Mouse (Mus musculus): ENCODE data around the gene Esrrg. TPM values are rescaled to one million over a fixed set of nuclear protein-coding genes. Genes with fewer than 3 reads are reported as not detected.

Esrrg gene
- polyA plus RNA-seq, 1 experiment from 2014 or later = 1.8 TPM

DNA sequence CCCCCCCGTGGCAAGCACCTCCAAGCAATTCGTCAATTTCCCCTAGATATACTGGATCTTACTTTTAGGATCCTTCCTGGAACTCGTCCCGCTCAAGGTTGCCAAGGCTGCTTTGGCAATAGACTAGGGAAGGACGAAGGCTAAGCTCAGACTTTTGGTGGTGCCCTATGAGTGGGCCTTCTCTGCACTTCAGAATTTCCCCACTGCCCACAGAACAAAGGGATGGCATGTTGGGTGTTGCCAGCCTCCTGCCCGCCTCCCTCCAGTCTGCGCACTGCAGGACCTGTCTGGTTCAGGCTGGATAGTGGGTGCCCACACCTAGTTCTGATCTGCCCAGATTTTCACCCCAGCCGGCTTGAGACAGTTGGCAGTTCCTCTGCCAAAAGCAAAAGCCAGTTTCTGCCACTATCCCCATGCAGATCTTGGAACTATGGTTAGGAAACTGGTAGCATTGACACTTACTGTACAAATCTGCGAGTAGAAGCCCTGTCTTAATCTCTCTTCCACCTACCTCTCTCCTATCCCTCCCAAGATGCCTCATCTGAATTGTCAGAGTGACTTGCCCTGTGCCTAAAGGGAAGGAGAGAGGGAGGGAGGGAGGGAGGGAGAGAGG, 1.9 kb downstream of the Esrrg start:
- no peaks in the 10 kb centered on the region for H3K4me1 ChIP-seq (ENCODE audit: insufficient read depth)
- no peak for ATAC-seq (ENCODE audit: insufficient read depth)
- H3K36me3 ChIP-seq (ENCODE audit: insufficient read depth) = no peaks in the 10 kb centered on the region
- WGBS = 34% methylated on average over 9 of the region's 9 CpGs
- H3K4me3 ChIP-seq (ENCODE audit: low read depth, low read length) = no peak overlapping the region
- peak overlapping the region; percentile 94; the same call in 1 of the 2 replicates for H3K4me2 ChIP-seq
- DNase-seq = no peak
- H3K9ac ChIP-seq = no peak overlapping the region
- H3K27me3 ChIP-seq (ENCODE audit: insufficient read depth, low read length) = peaks cover 61% of the 10 kb centered on the region
- no peak overlapping the region for H3K27ac ChIP-seq (ENCODE audit: low read depth)
- no peak for TF ChIP-seq CTCF (IDR thresholded peaks at IDR 0.05; ENCODE audit: low read depth)
- H3K9me3 ChIP-seq (ENCODE audit: low read depth, low read length) = no peaks in the 10 kb centered on the region

DNA sequence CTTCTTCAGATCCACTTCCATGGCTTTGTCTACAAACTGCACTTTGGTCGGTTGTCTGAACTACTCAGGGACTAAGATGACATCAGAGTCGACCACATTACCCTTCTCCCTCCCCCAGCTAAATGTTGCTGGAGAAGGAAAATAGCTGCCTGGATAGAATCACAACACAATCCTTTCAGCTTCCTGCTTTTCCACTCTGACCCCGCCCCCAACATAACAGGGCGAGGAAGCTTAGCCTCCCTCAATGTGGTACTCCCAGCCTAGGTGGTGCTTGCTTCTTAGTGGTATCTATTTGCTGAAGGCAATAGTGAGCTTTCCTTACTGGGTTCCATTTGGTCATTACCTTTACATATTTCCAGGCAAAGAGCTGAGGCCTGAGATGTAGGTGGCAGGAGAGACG, 3.3 kb downstream of the Esrrg start:
- H3K4me1 ChIP-seq (ENCODE audit: insufficient read depth) = no peaks in the 10 kb centered on the region
- H3K27ac ChIP-seq (ENCODE audit: low read depth) = no peak overlapping the region
- WGBS = 28% methylated on average over 5 of the region's 5 CpGs

DNA sequence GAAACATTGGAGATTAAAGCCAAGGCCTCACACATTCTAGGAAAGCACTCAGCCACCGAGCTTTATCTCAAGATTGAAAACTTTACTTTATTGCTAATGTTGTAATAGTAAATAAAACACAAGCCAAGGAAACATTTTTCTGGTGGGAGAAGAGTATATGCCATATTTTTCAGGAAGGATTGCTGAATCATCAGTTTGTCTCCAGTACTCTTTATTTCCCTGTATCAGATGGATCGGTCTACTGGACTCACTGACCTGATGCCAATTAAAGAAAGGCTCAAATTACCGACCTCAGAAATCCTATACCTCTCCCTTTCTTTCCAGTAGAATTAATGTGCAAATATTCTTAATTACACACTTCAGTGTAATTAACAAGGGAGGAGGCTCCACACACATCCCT, 4.7 kb downstream of the Esrrg start:
- DNase-seq (no peak), ATAC-seq (ENCODE audit: insufficient read depth) (no peak)
- Histone ChIP-seq H3K36me3 (ENCODE audit: insufficient read depth) (no peaks in the 10 kb centered on the region), H3K27me3 (ENCODE audit: insufficient read depth, low read length) (peaks cover 33% of the 10 kb centered on the region), H3K27ac (ENCODE audit: low read depth) (no peak overlapping the region), H3K4me2 (no peak overlapping the region), H3K9me3 (ENCODE audit: low read depth, low read length) (no peaks in the 10 kb centered on the region), H3K4me1 (ENCODE audit: insufficient read depth) (no peaks in the 10 kb centered on the region), H3K9ac (no peak overlapping the region), H3K4me3 (ENCODE audit: low read depth, low read length) (no peak overlapping the region)
- 52% methylated on average over 3 of the region's 3 CpGs for WGBS
- no peak for TF ChIP-seq CTCF (IDR thresholded peaks at IDR 0.05; ENCODE audit: low read depth)

More for the DNA sequence above, 3.3 kb downstream of the Esrrg start:
- H3K9me3 ChIP-seq (ENCODE audit: low read depth, low read length) = no peaks in the 10 kb centered on the region
- TF ChIP-seq CTCF (IDR thresholded peaks at IDR 0.05; ENCODE audit: low read depth) = no peak
- H3K36me3 ChIP-seq (ENCODE audit: insufficient read depth) = no peaks in the 10 kb centered on the region
- DNase-seq (peak; percentile 23), ATAC-seq (ENCODE audit: insufficient read depth) (no peak)
- no peak overlapping the region for H3K4me2 ChIP-seq
- peaks cover 46% of the 10 kb centered on the region for H3K27me3 ChIP-seq (ENCODE audit: insufficient read depth, low read length)
- H3K4me3 ChIP-seq (ENCODE audit: low read depth, low read length) = no peak overlapping the region
- H3K9ac ChIP-seq = no peak overlapping the region

DNA sequence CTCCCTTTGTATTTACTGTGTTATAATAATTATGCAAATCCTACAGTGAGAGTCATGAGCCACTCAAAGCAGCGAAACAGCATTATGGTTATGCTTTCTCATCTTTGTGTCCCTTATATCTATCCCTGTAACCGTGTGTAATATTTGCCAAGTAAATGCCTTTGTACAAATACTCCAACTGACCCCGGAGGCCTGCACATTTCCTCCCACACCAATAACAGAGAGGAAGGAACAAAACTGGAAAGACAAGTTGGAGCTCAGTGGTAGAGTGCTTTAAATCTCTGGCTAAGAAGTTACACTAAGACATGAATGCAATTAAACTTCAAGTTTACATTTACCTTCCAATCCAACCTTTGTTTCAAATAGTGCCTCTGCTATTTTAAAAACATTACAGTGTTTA, 15.4 kb downstream of the Esrrg start:
- Histone ChIP-seq H3K36me3 (ENCODE audit: insufficient read depth) (no peaks in the 10 kb centered on the region), H3K27me3 (ENCODE audit: insufficient read depth, low read length) (no peaks in the 10 kb centered on the region), H3K27ac (ENCODE audit: low read depth) (0 out of 2 replicates have a peak overlapping the region, but pooled peaks have one; percentile 32), H3K4me3 (ENCODE audit: low read depth, low read length) (no peak overlapping the region), H3K4me2 (no peak overlapping the region), H3K4me1 (ENCODE audit: insufficient read depth) (no peaks in the 10 kb centered on the region), H3K9me3 (ENCODE audit: low read depth, low read length) (no peaks in the 10 kb centered on the region), H3K9ac (no peak overlapping the region)
- DNase-seq = peak; percentile 46
- TF ChIP-seq CTCF (IDR thresholded peaks at IDR 0.05; ENCODE audit: low read depth) = no peak
- ATAC-seq (ENCODE audit: insufficient read depth) = peak; percentile 56; the same call in 1 of the 2 replicates
- 36% methylated on average over 3 of the region's 3 CpGs for WGBS

DNA sequence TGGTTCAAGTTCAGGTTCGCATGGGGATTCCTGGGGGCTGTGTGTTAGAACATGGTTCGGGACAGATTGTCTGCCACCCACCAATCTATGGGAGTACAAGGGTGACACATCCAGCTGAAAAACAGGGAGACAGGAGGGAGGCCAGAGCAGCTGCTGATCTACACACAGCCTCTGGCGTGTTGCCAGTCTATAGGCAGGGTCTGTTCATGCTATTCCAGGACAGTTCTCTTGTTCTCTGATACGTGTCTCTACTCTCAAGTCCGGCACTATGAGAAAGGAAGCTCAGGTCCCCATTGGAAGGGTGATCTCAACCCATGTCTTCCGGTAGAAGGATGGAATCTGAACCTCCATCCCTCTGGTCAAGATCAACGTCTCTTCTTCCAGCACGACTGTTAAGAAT, 21.8 kb downstream of the Esrrg start:
- Histone ChIP-seq H3K4me2 (no peak overlapping the region), H3K4me3 (ENCODE audit: low read depth, low read length) (no peak overlapping the region), H3K27ac (ENCODE audit: low read depth) (no peak overlapping the region), H3K27me3 (ENCODE audit: insufficient read depth, low read length) (no peaks in the 10 kb centered on the region), H3K9me3 (ENCODE audit: low read depth, low read length) (no peaks in the 10 kb centered on the region), H3K4me1 (ENCODE audit: insufficient read depth) (no peaks in the 10 kb centered on the region), H3K9ac (no peak overlapping the region), H3K36me3 (ENCODE audit: insufficient read depth) (no peaks in the 10 kb centered on the region)
- DNase-seq (peak; percentile 59), ATAC-seq (ENCODE audit: insufficient read depth) (no peak)
- no peak for TF ChIP-seq CTCF (IDR thresholded peaks at IDR 0.05; ENCODE audit: low read depth)
- WGBS = 77% methylated on average over 8 of the region's 8 CpGs

DNA sequence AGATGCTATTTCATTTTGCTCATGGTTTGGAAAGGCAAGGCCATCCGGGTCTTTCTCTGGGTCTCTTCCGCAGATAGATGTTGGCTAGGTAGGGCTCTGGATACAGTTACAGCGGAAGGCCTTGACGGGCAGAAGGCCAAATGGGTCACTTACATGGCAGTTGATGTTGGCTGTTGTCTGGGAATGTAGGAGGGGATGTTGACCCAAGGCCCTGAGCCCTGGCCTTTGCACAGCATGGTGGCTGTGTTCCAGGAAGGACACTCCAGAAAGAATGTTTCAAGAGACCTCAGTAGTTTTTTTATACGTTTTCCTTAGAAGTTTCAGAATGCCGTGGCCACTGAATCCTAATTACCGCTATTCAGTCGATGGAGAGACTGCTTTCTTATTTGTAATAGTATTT, 22.9 kb downstream of the Esrrg start:
- H3K9me3 ChIP-seq (ENCODE audit: low read depth, low read length) = no peaks in the 10 kb centered on the region
- H3K27ac ChIP-seq (ENCODE audit: low read depth) = no peak overlapping the region
- no peak overlapping the region for H3K4me3 ChIP-seq (ENCODE audit: low read depth, low read length)
- H3K4me2 ChIP-seq = no peak overlapping the region
- no peaks in the 10 kb centered on the region for H3K4me1 ChIP-seq (ENCODE audit: insufficient read depth)
- no peaks in the 10 kb centered on the region for H3K27me3 ChIP-seq (ENCODE audit: insufficient read depth, low read length)
- DNase-seq = no peak
- 84% methylated on average over 8 of the region's 8 CpGs for WGBS
- no peaks in the 10 kb centered on the region for H3K36me3 ChIP-seq (ENCODE audit: insufficient read depth)
- H3K9ac ChIP-seq = no peak overlapping the region
- TF ChIP-seq CTCF (IDR thresholded peaks at IDR 0.05; ENCODE audit: low read depth) = no peak
- ATAC-seq (ENCODE audit: insufficient read depth) = no peak

DNA sequence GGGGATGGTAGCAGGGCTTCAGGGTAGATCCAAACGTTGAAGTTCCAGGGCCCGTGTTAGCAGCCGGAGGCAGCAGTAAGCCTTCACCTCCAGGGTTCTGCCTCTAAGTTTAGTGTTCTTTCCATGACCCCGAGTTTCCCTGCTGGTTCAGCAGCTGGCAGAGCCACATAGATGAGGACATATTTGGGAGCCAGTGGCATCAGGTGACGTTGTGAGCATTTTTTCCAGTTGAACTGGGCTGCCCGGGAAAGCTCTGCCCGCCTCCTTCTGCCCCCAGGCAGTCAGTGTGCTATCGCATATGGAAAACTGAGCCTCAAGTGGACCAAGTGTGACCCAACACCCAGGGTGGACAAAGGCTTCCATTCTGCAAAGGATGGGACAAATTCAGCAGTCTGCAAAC, 36.7 kb downstream of the Esrrg start:
- no peak for TF ChIP-seq CTCF (IDR thresholded peaks at IDR 0.05; ENCODE audit: low read depth)
- H3K27ac ChIP-seq (ENCODE audit: low read depth) = no peak overlapping the region
- H3K4me2 ChIP-seq = no peak overlapping the region
- WGBS = 84% methylated on average over 8 of the region's 8 CpGs
- H3K36me3 ChIP-seq (ENCODE audit: insufficient read depth) = no peaks in the 10 kb centered on the region
- H3K4me3 ChIP-seq (ENCODE audit: low read depth, low read length) = no peak overlapping the region
- no peak for ATAC-seq (ENCODE audit: insufficient read depth)
- no peak overlapping the region for H3K9ac ChIP-seq
- DNase-seq = no peak
- no peaks in the 10 kb centered on the region for H3K27me3 ChIP-seq (ENCODE audit: insufficient read depth, low read length)
- no peaks in the 10 kb centered on the region for H3K9me3 ChIP-seq (ENCODE audit: low read depth, low read length)
- H3K4me1 ChIP-seq (ENCODE audit: insufficient read depth) = no peaks in the 10 kb centered on the region
